Mouse (Mus musculus) forebrain, embryonic 11.5 days (tissue): Measurements from ENCODE around the gene Ppox. TPM values are rescaled to one million over a fixed set of nuclear protein-coding genes. Genes with fewer than 3 reads are reported as not detected.
A peak's percentile ranks its signal among the peaks of the same experiment; 100 is the strongest.

ENCODE experiments used
- ATAC-seq: fragments of 200-750 bp; cut with Nextera tagmentation; replicated peaks from 2 replicates; pipeline ENCODE4 v1.8.0; 2017; ENCODE audit warnings: moderate TSS enrichment; ENCODE audit not compliant: low FRiP score
- DNase-seq: peaks from one replicate; pipeline ENCODE4 v3.0.0-alpha.2; 2017; ENCODE audit warnings: low spot score
- H3K27ac ChIP-seq: fragments of 300-500 bp; sonication (generic); 2 replicates; pipeline ENCODE4 v1.5.1; 2014; ENCODE audit warnings: low read depth, low read length
- H3K27me3 ChIP-seq: fragments of 300-500 bp; sonication (generic); 2 replicates; pipeline ENCODE4 v1.6.1; 2014; ENCODE audit warnings: mild to moderate bottlenecking, low read length, mixed read lengths; ENCODE audit not compliant: control insufficient read depth, insufficient read depth
- H3K36me3 ChIP-seq: fragments of 300-500 bp; sonication (generic); 2 replicates; pipeline ENCODE4 v1.6.1; 2014; ENCODE audit warnings: mild to moderate bottlenecking, low read length, moderate library complexity, mixed read lengths; ENCODE audit not compliant: control insufficient read depth, insufficient read depth
- H3K4me1 ChIP-seq: fragments of 300-500 bp; sonication (generic); replicated peaks from 2 replicates; pipeline ENCODE4 v1.6.1; 2014; ENCODE audit warnings: low read length, mixed read lengths; ENCODE audit not compliant: control insufficient read depth, insufficient read depth
- H3K4me2 ChIP-seq: fragments of 300-500 bp; sonication (generic); 2 replicates; pipeline ENCODE4 v1.6.1; 2014; ENCODE audit warnings: low read depth, mild to moderate bottlenecking, low read length, moderate library complexity, mixed read lengths; ENCODE audit not compliant: severe bottlenecking
- H3K4me3 ChIP-seq: fragments of 300-500 bp; sonication (generic); 2 replicates; pipeline ENCODE4 v1.5.1; 2014; ENCODE audit warnings: low read depth, low read length
- H3K9ac ChIP-seq: fragments of 300-500 bp; sonication (generic); 2 replicates; pipeline ENCODE4 v1.6.1; 2014; ENCODE audit warnings: low read length
- H3K9me3 ChIP-seq: fragments of 300-500 bp; sonication (generic); 2 replicates; pipeline ENCODE4 v1.6.1; 2016; ENCODE audit warnings: low read length, mixed read lengths; ENCODE audit not compliant: control insufficient read depth
- WGBS: fragments of 180-500 bp; shearing (Covaris S2); extraction: QIAGEN DNeasy Blood & Tissue Kit; methylation state at CpG from one replicate; pipeline ENCODE4 v1.1.7; 2014; 5-methylcytosine and 5-hydroxymethylcytosine counted together
- polyA plus RNA-seq: library from polyadenylated mRNA; unstranded; fragments of >200 nt; fragmentation: Nextera tagmentation; extraction: Ambion mirVana; gene quantifications from 2 replicates; pipeline ENCODE4 v1.2.1, GENCODE M21; 2014

Ppox gene
- polyA plus RNA-seq, 1 experiment from 2014 or later, result 67.6 TPM

DNA sequence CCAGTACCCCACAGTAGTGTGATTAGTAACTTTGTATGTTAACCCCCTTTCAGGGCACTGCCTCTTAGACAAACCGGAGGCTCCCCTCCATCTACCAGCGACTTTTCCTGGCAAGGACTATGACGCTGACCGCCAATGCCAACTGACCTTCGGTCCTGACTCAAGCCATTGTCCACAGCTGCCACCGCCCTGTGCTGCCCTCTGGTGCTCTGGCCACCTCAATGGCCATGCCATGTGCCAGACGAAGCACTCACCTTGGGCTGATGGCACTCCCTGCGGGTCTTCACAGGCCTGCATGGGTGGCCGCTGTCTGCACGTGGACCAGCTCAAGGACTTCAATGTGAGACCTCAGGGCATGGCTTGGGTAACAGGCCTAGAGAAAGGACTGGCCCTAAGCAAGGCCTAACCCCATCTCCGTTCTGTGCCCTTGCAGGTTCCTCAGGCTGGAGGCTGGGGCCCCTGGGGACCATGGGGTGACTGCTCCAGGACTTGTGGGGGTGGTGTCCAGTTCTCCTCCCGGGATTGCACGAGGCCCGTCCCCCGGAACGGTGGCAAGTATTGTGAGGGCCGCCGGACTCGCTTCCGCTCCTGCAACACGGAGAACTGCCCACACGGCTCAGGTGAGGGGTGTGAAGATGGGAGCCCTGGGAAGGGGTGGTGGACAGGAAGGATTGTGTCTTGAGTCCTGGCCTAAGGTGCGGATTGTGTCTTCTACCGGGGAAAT lies 24.7 kb downstream of the Ppox start:
- DNase-seq, result no peak
- Histone ChIP-seq H3K9me3 (no peaks in the 10 kb centered on the region), H3K27ac (no peak overlapping the region), H3K36me3 (no peaks in the 10 kb centered on the region; the same call in 1 of the 2 replicates), H3K4me2 (no peak overlapping the region), H3K4me3 (no peak overlapping the region), H3K9ac (no peak overlapping the region), H3K27me3 (no peaks in the 10 kb centered on the region), H3K4me1 (peaks cover 10% of the 10 kb centered on the region; the same call in 1 of the 2 replicates)
- no peak for ATAC-seq
- 90% methylated on average over 24 of the region's 24 CpGs for WGBS

DNA sequence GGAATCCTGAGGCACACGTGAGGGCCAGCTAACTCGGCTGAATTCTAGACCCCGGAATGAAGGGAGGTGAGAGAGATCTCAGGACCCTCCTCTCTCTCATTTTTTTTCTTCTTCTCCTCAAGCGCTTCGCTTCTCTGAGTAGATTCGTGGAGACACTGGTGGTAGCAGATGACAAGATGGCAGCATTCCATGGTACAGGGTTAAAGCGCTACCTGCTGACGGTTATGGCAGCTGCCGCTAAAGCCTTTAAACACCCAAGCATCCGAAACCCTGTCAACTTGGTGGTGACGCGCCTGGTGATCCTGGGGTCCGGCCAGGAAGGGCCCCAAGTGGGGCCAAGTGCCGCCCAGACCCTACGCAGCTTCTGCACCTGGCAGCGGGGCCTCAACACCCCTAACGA lies 28.6 kb downstream of the Ppox start:
- no peaks in the 10 kb centered on the region for H3K27me3 ChIP-seq
- ATAC-seq (no peak), DNase-seq (no peak)
- H3K4me2 ChIP-seq, result peak overlapping the region; percentile 47; the same call in 1 of the 2 replicates
- no peaks in the 10 kb centered on the region for H3K9me3 ChIP-seq
- WGBS, result 46% methylated on average over 17 of the region's 17 CpGs
- H3K9ac ChIP-seq, result no peak overlapping the region; the same call in 1 of the 2 replicates
- peaks cover 27% of the 10 kb centered on the region for H3K4me1 ChIP-seq
- H3K36me3 ChIP-seq, result no peaks in the 10 kb centered on the region; the same call in 1 of the 2 replicates
- peak overlapping the region; percentile 25; the same call in 1 of the 2 replicates for H3K27ac ChIP-seq
- H3K4me3 ChIP-seq, result no peak overlapping the region

DNA sequence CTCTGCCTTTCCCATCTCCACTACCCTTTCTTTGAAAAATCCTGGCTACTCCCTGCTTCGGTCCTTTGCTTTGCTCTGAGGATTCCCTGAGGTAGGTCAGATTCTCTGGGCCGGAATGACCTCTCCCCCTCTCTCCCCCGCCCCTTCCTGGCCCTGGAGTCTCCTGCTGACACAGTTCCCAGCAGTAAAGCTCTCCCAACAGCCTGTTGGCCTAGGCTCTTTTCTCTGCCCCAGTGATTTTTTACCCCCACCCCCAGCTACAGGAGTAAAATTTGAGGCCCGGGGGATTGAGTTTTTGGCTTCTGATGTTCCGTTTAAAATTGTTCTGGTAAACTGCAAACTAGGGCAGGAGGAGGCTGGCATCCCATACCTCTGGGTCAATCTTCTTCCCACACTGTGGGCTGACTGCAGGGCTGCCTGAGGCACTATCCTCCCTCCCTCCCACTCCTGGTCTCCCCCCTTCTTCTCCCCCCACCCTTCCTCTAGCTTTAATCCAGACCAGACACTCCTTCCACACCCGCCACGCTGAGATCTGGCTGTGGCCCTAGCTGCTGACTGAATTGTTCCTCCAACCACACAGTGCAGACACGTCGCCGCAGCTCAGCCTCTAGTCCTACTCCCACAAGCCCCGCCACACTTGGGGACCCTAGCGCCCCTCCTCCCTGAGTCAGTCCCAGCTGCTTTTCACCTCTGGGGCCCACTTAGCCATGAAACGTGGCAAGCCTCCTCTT lies 29.2 kb downstream of the Ppox start:
- Histone ChIP-seq H3K27me3 (no peaks in the 10 kb centered on the region), H3K4me2 (peak overlapping the region; percentile 47), H3K27ac (no peak overlapping the region), H3K36me3 (no peaks in the 10 kb centered on the region; the same call in 1 of the 2 replicates), H3K9me3 (no peaks in the 10 kb centered on the region), H3K4me3 (peak overlapping the region; percentile 20; the same call in 1 of the 2 replicates), H3K9ac (peak overlapping the region; percentile 30), H3K4me1 (peaks cover 28% of the 10 kb centered on the region)
- peak; percentile 65 for DNase-seq
- 6% methylated on average over 13 of the region's 13 CpGs for WGBS
- ATAC-seq, result no peak

- peak; percentile 65 for DNase-seq
- no peak for ATAC-seq
- no peaks in the 10 kb centered on the region for H3K36me3 ChIP-seq
- H3K27ac ChIP-seq, result no peak within 1 kb of the TSS
- peak within 1 kb of the TSS; percentile 30 for H3K9ac ChIP-seq
- no peaks in the 10 kb centered on the region for H3K9me3 ChIP-seq
- WGBS, result 15% methylated on average over 26 of the region's 26 CpGs
- H3K4me1 ChIP-seq, result peaks cover 29% of the 10 kb centered on the region
- peak within 1 kb of the TSS; percentile 47 for H3K4me2 ChIP-seq
- no peaks in the 10 kb centered on the region for H3K27me3 ChIP-seq
- peak within 1 kb of the TSS; percentile 20 for H3K4me3 ChIP-seq
Observed at GRCm38 (mm10) chr1:171250680-171251593, 30.0 kb downstream of the Ppox start, which contains the start of gene Ndufs2. Gene Ndufs2 (minus strand): TSS chr1:171251388.

DNA sequence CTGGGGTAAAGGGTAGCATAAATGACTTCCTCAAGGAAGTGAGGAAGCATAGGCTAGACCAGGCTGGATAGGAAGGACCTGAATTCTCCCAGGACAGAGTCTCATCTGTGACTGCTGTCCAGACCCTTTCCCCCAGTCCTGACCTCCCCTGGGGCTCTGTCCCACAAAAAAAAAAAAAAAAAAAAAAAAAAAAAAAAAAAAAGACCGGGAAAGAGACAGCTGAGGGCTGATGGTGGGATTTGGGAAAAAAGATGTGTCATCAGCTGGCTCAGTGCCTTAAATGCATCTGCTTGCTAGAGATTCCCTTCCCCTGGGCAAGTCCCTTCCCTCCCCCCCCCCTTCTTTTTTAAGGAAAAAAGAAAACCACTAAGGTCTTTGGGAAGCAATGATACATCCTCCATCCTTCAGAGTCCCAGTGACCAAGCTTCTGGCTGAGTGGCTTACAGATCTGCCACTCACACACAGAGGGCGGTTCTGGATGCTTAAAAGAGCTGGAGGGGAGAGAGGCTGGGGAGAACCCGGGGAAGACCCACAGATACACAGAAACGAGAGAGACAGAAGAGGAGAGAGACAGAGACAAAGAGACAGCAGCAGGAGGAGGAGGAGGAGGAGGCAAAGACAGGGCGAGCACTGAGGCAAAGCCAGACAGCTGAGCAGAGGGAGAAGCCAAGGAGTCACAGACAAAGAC lies 30.9 kb downstream of the Ppox start, which contains the start of gene Adamts4:
TSS of gene Adamts4 (plus strand) at position 509 of the 688 bp plus-strand sequence.
- Histone ChIP-seq H3K9ac (peak within 1 kb of the TSS; percentile 30), H3K36me3 (no peaks in the 10 kb centered on the region), H3K27ac (no peak within 1 kb of the TSS), H3K4me3 (peak within 1 kb of the TSS; percentile 20), H3K4me1 (peaks cover 32% of the 10 kb centered on the region), H3K27me3 (no peaks in the 10 kb centered on the region), H3K9me3 (no peaks in the 10 kb centered on the region), H3K4me2 (peak within 1 kb of the TSS; percentile 47)
- no peak for ATAC-seq
- 6% methylated on average over 4 of the region's 5 CpGs for WGBS
- peak; percentile 65 for DNase-seq

- H3K4me1 ChIP-seq, result peaks cover 32% of the 10 kb centered on the region
Observed at GRCm38 (mm10) chr1:171248386-171249226, 32.4 kb downstream of the Ppox start.

DNA sequence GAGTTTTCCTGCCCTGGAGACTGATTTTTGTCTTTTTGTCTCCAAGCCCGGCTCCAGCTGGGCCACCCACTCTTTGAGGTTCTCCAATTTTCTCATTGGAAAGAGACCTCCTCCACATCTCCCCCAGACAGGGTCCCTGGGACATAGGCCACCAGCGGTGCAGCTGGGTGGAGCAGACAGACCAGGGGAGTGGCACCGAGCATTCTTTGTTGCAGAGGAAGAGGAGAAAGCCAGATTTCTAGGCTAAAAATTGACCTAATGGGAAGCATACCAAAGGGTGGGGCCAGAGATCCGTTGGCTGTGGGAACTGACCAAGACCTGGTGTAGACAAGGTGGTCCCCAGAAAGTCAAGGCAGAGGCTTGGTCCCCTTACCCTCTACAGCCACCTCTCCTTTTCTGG lies 33.1 kb downstream of the Ppox start:
- H3K9me3 ChIP-seq, result no peaks in the 10 kb centered on the region
- H3K27ac ChIP-seq, result peak overlapping the region; percentile 63
- H3K4me2 ChIP-seq, result peak overlapping the region; percentile 50
- H3K4me3 ChIP-seq, result no peak overlapping the region
- peak overlapping the region; percentile 8; the same call in 1 of the 2 replicates for H3K9ac ChIP-seq
- 28% methylated on average over 4 of the region's 4 CpGs for WGBS
- H3K4me1 ChIP-seq, result peaks cover 32% of the 10 kb centered on the region
- H3K36me3 ChIP-seq, result no peaks in the 10 kb centered on the region
- H3K27me3 ChIP-seq, result no peaks in the 10 kb centered on the region
- no peak for DNase-seq
- ATAC-seq, result no peak

More at GRCm38 (mm10) chr1:171248386-171249226, 32.4 kb downstream of the Ppox start:
- H3K9ac ChIP-seq, result no peak overlapping the region; the same call in 1 of the 2 replicates
- no peak overlapping the region for H3K4me3 ChIP-seq
- no peak overlapping the region; the same call in 1 of the 2 replicates for H3K4me2 ChIP-seq
- DNase-seq (no peak), ATAC-seq (no peak)
- WGBS, result 42% methylated on average over 3 of the region's 3 CpGs
- H3K27me3 ChIP-seq, result no peaks in the 10 kb centered on the region
- H3K27ac ChIP-seq, result 0 out of 2 replicates have a peak overlapping the region, but pooled peaks have one; percentile 37
- H3K36me3 ChIP-seq, result no peaks in the 10 kb centered on the region
- no peaks in the 10 kb centered on the region for H3K9me3 ChIP-seq
